Mouse (Mus musculus): ENCODE measurements around the gene Trh.

The Trh gene

DNA sequence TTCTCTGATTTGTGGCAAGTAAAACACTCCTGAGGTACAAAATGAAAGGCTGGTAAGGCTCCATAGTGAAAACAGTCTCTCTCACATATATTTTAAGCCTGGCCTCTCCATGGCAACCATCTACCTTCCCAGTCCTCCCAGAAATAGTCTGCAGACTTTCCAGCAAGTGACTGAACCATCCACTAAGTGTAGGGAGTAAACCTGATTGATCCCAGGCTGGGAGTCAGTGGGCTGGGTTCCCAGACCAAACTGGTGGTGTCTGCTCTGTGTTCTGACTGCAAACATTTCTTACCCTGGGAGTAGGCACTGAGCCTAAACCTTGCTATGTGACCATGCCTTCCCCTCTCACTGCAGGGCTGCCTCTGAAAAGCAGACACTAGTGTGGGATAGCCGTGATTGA, 19.5 kb downstream of the Trh start:
- no peak for DNase-seq (ENCODE audit: low spot score in 2 of 2)

DNA sequence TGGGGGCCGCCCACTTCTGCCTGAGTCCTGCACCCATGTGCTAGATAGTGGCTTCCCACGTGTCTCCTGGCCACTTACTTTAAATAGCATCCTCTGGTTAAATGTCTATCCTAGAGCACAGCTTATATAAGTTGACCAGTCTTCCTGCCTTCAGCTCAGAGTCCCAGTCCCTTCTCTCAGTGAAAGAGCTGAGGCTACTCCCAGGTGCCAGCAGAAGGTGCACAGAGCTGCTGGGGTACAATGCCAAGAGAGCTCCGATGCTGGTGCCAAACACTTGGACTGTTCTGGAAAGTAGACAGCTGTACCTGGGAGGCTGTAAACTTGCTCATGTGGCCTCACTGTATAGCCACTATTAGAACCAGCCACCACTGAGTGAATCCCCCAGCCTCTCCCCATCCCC, 22.4 kb downstream of the Trh start:
- no peak for DNase-seq (ENCODE audit: low spot score in 2 of 2)

DNA sequence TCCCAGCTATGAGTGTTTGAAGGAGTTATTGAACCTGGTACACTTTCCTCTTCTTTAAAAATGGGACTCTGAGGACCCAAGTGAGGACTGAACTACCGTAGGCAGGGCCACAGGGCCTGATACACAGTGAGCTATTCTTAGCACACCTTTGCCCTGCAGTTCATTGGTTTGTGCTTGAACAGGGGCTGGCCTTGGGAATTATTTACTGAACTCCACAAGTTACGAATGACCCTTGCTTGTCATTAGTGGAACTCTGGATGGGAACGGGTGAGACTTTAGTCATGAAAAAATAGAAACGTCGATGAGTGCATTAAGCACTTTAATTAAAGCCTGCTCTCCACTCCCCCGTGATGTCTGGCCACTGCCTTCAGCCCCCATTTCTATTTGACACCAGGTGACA, 22.8 kb downstream of the Trh start:
- no peak for DNase-seq (ENCODE audit: low spot score in 2 of 2)

DNA sequence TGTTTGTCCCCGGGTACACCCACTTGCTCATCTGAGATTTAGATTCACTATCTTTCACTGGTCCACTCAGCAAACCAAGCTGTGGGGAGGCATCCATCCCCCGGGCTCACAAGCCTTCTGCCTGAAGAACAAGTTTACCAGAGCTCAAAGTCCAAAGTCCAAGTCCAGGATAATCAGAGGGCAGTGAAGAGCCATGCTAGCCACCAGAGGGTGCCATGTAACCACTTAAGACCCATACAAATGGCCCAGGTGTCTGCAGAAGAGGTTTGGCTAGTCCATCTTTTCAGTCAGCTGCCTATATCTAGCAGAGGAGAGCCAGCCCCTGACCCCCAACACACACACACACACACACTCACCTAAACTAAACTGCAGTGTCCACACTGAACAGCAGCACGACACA, 25.0 kb downstream of the Trh start:
- no peak for DNase-seq (ENCODE audit: low spot score in 2 of 2)

DNA sequence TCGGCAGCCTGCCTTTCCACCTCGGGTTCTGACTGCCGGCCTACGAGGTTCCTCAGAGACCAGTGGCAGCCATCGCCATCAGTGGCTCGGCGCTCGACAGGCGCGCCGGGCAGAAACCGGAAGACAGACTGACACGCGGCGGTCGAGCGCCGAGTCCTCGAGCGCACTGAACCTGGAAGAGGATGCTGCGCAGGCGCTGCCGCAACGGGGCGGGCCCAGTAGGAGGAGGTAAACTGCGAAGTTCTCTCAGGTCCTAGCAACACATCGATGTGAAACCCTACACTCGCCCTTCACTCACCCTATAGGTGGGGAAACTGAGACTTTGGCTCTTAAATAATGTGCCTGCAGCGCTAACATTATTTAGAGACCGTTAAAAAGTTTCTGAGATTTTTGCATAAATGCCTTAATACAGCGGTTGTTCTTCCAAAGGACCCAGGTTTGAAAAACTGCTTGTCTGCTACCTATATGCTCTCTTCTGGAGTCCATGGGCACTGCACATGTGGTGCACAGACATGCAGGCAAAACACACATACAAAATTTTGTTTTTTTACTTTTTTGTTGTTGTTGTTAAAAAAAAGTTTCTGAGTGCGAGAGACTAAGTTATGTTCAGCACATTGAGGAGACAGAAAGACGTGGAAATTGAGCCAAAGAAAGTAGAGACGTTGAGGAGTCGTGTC, 29.5 kb downstream of the Trh start, which contains the start of gene Rbsn:
Gene Rbsn (minus strand): TSS at position 153 of the 677 bp plus-strand sequence.
- peak; percentile 87 to 88 for DNase-seq (ENCODE audit: low spot score in 2 of 2)

DNA sequence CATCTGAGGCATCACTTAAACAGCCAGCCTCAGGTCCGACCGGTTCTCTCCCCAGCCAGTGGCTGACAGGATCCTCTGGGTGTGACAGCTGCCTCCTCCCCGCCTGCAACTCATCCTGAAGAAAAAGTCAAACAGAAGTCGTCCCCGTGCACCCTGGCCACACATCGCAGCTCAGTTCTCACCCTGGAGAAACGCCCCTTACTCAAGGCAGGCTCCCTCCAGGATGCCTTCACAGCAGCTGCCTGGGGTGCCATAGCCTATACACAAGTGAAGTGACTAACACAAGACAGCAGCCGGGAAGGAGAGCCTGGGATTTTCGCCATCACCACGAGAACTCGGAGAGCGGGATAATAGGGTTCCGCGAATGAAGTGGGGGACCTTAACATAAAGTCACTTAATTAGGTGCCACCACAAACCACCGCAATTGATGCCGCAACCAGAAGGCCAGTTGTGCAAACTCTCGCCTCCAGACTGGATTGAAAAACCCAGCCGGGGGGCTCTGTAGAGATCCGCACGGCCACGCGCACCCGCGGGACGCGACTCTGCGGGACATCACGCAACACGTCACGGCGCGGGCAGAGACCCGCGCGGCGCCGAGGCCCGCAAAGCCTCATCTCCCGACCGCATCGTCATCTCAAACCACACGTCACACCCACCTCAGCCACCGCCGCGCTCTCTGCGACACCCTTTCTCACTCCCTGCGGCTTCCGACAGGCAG, 30.2 kb downstream of the Trh start:
- no peak for DNase-seq (ENCODE audit: low spot score in 2 of 2)

DNA sequence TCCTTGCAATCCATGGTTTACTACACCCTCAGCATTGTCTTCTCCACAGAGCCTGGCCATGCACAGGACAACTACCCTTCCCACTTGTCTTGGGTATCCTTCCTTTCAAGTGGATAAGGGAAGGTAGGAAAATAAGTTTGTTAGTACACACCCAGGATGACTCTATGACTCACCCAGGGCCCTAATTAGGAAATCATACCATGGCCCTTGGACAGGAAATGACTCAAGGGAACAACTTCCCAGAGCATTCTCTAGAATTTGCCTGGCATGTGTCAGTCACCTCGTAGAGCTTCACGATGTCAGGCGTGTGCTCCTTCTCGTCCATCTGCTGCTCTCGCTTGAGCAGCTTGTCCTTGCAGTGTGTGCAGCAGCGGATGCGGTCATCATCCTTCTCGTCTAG, 45.0 kb downstream of the Trh start:
- DNase-seq (ENCODE audit: low spot score in 2 of 2): no peak

Measured in urinary bladder, postnatal 4 days (tissue).